Mouse (Mus musculus): ENCODE measurements at regions not wholly inside any gene's neighbourhood (a gene's known extent, or its start where the extent isn't known, plus 50 kb on each side); places are given as distances from the start of the nearest gene placed in this dataset.

- no peak for DNase-seq (ENCODE audit: low spot score)
Measured at GRCm38 (mm10) chr8:115626396-115627136, 81.0 kb downstream of the Maf start.

GRCm38 (mm10) chr8:115625072-115625471 is 82.5 kb downstream of the Maf start:
- no peak for DNase-seq (ENCODE audit: low spot score)

DNA sequence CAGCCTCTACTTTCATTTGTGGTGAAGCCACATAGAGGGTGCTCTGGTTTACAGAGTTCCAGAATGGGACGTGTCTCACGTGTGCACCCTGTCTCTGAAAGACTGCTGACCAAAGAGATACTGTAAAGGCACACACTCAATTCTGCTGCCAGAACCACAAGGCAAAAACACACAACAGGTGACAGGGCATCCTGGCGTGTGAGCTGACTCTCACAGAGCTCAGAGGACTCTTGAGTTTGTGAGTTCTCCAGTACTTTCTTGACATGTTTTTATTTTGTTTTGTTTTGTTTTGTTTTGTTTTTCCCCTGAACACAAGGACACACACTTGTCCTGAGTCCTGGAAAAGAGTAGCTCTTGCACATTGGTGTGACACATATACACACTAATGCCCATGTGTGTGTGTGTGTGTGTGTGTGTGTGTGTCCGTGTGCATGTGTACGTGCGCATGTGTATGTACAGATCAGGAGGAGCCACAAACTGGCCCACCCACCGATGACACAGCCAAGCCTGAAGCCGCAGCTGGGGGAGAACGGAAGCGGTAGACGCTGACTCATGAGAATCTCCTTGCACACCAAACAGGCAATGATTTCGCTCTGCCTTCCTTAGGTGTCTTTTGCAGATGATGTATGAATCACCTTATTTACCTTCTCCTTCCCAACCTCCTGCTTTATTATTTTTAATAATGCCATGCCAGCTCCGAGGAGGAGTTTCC is 89.4 kb downstream of the Maf start:
- DNase-seq (ENCODE audit: low spot score): no peak

- DNase-seq (ENCODE audit: low spot score): no peak
Measured at GRCm38 (mm10) chr8:115616871-115617605, 90.6 kb downstream of the Maf start.

DNA sequence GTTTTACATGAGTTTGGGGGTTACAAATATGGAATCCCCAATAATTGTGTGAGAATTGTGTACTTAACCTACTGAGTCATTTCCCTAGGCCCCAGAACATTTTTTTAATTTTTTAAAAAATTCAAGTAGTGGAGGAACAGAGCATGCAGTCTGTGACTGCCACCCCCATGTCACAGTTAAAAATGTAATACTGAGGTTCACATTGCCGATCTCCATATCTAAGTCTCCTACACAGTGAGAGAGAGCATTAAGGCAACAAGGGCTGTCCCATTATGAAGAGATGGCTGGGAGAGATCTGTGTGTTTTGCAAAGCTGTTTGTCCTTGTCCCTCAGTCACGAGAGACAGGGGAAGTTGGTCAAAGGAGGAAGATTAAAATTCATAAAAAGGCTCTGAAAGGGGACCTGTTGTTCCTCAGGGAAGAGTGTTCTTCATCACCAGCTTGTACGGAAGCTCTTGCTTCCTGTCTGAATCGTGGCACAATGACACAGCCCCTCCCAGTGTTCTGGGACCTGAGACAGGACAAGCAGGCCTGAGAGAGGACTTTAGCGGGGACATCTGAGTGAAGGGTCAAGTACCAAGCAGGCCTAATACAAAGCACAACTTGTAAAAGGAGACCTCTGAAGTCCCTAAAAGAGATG is 93.5 kb downstream of the Maf start:
- no peak for DNase-seq (ENCODE audit: low spot score)

- DNase-seq (ENCODE audit: low spot score): no peak
Measured at GRCm38 (mm10) chr8:115612119-115612518, 95.5 kb downstream of the Maf start.

DNA sequence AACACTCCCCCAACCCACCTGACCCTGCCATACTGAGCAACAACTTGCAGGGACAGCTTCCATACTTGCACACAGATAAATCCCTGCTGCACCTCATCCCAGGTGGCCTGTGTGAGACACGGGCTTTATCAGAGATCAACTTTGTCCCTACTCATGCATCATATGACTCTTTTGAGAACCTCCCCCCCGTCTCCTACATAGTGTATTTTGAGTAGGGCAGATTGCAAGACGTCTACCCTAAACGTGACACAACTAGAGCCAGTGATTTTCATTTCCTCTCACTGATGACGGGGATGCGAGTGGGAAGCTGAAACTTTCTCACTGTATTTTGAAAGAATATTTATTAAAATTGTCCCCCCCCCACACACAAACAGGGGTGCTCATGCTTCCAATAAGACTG is 107.8 kb downstream of the Maf start:
- no peak for DNase-seq (ENCODE audit: low spot score)

DNA sequence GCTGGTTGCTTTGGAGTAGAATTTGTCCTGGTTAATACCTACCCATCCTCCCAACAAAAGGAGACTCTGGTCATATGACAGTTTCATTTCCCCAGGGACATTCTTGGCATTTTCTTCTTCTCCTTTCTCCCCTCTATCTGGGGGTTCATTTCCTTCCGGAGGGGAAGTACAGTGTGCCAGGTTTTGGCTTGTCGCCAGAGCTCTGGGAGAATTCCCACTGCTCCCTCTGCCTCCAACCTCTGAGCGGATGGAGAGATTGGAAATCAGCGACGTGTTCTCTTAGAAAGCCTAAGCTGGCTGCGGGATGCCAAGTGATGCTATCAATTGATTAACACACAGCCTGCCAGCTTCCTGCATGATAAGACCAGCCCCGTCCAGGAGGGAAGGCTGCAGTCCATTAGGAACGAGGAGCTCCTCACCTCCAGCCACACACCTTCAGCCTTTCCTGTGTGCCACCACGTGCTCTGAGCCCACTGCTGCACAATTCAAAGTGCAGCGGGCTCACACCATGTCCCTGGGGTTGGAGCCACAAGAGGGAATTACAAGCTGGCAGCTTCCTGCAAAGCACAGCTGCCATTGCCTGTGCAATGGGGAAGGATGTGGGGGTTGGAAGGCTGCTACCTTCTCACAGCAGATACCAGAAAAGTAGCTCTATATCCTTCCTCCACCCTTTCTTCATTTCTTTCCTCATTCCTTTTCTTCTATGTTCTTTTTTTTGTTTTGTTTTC is 110.2 kb downstream of the Maf start:
- no peak for DNase-seq (ENCODE audit: low spot score)

GRCm38 (mm10) chr8:115589721-115590120 is 117.9 kb downstream of the Maf start:
- DNase-seq (ENCODE audit: low spot score): no peak

GRCm38 (mm10) chr8:115589076-115589475 is 118.5 kb downstream of the Maf start:
- DNase-seq (ENCODE audit: low spot score): no peak

DNA sequence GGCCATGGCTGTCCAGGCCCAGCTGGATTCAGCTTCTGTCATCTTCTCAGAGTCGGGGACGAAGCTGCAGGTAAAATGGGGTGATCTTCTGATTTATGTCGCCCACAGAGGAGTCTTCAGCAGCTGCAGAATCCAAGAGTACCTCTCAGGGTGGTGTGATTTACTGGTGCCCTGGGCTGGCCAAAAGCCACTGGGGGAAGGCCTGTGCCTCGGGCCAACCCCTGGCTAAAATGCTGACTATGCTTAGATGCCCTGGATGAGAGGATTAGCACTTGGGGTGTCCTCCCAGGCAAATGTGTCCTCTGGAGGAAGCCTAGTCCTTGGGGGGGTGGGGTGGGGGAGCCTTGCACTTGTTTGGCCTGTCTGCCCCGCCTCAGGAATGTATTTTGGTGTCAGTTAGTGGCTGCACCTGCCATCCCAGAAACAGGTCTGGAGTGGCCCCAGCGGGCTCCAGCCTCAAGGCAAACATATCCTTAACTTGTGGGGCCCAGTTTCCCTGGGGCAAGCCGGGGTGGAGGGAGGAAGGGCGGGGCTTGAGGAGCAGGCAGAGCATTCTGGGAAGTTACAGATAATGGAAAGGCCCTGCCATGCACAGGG is 123.2 kb downstream of the Maf start:
- no peak for DNase-seq (ENCODE audit: low spot score)

DNA sequence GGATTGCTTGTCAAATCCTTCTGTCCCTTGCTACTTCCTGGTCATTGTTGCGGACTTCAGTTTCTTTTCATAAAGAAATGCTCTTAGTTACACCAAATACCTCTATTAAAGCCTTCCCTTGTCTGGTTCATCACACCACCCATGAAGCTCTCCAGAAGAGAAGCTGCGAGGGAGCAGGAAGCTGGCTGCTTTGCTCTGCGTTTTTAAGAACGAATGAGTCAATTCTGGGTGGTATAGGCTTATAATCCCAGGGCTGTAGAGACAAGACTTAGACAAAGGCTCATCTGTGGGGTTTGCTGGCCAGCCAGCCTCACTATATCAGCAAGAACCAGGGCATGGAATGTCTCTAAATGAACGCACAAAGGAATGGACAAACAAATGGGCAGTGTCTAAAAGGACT is 124.4 kb downstream of the Maf start:
- no peak for DNase-seq (ENCODE audit: low spot score)

DNA sequence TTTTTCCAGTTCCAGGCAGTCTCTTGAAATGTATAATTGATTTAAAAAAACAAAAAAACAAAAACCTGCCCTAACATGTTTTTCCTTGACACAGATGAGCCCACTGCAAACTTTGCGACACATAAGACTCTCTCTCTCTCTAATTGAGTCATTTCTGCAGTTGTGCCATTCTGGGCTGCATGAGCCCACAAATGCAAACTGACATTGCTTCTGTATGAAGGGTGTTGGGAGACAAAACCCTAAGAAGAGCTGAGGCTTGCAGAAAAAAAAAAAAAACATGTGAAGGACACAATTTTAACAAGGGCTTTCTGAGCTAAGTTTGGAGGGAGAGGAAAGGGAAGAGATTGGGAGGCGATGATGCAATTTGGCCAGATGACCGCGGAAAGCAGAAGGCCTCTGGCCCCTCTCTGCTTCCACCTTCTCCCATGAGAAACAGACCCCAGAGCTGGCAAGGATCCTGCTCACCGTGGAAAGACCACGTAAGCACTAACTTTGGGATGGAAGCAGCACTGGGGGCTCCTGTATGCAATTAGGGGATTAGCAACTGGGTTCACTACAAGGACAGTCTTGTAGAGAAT is 125.6 kb downstream of the Maf start:
- DNase-seq (ENCODE audit: low spot score): no peak

DNA sequence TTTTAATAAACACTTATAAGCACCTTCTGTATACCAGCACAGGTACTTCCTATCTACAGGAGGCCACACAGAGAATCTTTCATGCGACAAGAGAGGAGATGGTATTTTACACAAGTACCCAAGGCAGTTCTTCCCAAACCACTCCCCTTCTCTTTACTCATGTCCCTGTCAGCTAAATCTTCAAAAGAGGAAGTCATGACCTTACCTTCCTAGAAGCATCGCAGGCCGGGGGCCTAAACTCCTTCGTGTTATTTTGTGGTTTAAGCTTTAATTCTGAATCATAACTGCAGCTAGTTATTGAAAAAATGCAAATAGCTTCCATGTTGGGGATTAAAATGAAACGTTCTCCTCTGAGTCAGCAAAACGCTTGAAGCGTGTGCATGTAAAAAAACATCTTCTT is 139.2 kb downstream of the Maf start:
- DNase-seq (ENCODE audit: low spot score): no peak

GRCm38 (mm10) chr8:115565768-115566167 is 141.8 kb downstream of the Maf start:
- DNase-seq (ENCODE audit: low spot score): no peak

- DNase-seq (ENCODE audit: low spot score): no peak
Measured at GRCm38 (mm10) chr8:115562362-115562761, 145.2 kb downstream of the Maf start.

DNA sequence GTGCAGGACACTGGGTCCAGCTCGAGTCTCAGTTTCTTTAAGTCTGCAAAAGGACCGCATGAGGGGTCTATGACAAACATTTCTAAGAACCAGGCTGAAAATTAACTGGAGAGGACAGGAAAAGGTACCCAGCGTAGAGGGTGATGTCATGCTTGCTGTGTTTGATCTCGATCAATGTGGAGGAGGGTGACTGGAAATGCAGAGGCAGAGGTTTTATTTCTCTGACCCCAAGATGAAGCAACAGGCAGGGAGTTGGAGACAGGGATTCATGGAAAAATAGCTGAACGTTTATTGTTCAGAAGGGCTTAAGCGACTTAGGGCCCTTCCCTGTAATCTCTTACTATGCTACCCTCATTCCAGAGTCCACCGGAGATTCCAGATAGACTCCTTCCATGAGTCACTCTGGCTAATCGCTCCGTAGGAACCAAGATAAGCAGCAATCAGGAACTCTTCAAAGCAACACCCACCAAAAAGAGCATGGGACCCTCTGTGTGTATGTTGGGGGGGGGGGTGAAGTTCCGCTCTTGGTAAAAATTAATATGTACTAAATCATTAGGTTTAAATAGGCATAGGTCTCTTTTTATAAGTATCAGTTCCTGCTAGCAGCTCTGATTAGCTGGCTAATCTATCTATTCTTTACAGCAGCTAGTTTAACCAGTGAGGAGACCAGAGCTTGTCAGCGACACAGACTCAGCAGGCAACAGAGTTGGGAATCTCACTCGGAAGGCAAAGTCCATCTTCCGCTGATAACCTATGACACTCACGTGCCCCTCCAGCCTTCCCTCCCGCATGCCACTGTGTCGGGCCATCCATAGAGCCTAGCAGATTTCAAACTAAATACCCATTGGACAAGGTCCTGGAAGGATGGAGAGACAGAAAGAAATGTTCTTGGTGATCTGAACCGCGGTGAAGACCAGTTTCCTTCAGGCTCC is 146.3 kb downstream of the Maf start:
- DNase-seq (ENCODE audit: low spot score): no peak

GRCm38 (mm10) chr8:115555452-115555851 is 152.1 kb downstream of the Maf start:
- DNase-seq (ENCODE audit: low spot score): no peak

DNA sequence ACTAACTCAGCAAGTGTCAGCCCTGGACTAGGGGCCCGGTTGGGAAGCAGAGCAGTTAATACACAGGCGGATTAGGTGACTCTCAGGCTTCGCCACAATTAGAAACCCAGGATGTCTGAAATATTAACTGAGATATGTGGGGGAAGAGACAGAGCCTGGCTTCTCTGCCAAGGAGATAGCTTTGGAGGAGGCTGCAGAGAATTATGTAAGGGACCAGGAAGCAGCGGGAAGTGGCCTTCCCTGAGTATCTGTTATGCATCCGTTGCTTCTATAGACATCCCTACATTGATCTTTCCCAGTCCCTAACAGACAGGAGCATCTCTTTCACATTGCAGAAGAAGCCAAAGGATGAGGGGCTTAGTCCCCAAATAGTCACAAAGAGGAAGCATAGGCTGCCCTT is 153.4 kb downstream of the Maf start:
- no peak for DNase-seq (ENCODE audit: low spot score)

DNA sequence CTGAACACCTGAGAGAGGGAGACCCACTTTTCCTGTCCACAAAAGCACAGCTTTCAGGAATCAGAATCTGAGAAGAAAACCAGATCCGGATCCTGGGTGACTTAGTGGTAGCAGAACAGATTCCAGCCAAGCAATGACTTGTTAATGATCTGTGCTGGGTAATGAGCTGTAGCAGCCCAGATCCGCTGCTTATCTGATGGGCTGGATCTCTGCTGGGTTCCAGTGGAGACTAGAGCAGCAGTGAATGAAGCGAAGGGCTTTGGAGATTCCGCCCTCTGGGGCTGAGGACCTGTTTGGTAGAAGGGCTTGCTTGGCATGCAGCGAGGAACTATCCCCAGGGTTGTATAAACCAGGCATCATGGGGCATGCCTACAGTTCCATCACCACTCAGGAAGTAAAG is 156.3 kb downstream of the Maf start:
- DNase-seq (ENCODE audit: low spot score): no peak
